In genomic region chr10:121628561-121629040, GRCm38 (mm10) we compare ENCODE assay signal across 31 mouse cellular contexts. TPM values are rescaled to one million over a fixed set of nuclear protein-coding genes. Genes with fewer than 3 reads are reported as not detected.
DNase-seq lines count a peak whose midpoint lies in the region; ATAC-seq and TF ChIP-seq lines count a peak whose summit lies in the region.
"Had no signal": no experiment of that assay in that cellular context is flagged by ENCODE, and none has a peak within 500 bp of the region (broad histone marks: within the 10 kb centered on the region; RNA-seq: fewer than 3 reads in every experiment).

No protein-coding gene starts in this region.

- 89% methylated on average over 6 of the region's 6 CpGs for WGBS in liver, embryonic 11.5 days
- WGBS in liver, postnatal 0 days (ENCODE audit: insufficient replicate concordance) = 80% methylated on average over 6 of the region's 6 CpGs

- H3K36me3 ChIP-seq in liver, embryonic 11.5 days (ENCODE audit: control insufficient read depth, insufficient read depth, low read length) = no peaks in the 10 kb centered on the region
- H3K36me3 ChIP-seq in liver, postnatal 0 days (replicated peaks; ENCODE audit: insufficient read depth, low read length) = no peaks in the 10 kb centered on the region
- H3K36me3 ChIP-seq in E14TG2a.4 (ENCODE audit: insufficient read depth, low read length) = peaks cover 12% of the 10 kb centered on the region; the same call in 1 of the 2 replicates
- H3K36me3 ChIP-seq: embryonic facial prominence, embryonic 12.5 days; heart, embryonic 15.5 days; hindbrain, embryonic 13.5 days; liver, embryonic 13.5 days; neural tube, embryonic 12.5 days had no signal

- TF ChIP-seq EP300 in liver, postnatal 0 days (IDR thresholded peaks at IDR 0.05; ENCODE audit: low read depth) = no peak

- peak overlapping the region; percentile 1; the same call in 1 of the 2 replicates for H3K4me2 ChIP-seq in liver, embryonic 11.5 days
- H3K4me2 ChIP-seq in liver, postnatal 0 days (ENCODE audit: low read depth, low read length) = no peak overlapping the region
- H3K4me2 ChIP-seq: embryonic facial prominence, embryonic 12.5 days; heart, embryonic 15.5 days; hindbrain, embryonic 13.5 days; liver, embryonic 13.5 days; lung, embryonic 14.5 days; neural tube, embryonic 12.5 days had no signal

- H3K4me3 ChIP-seq in liver, embryonic 11.5 days (ENCODE audit: low read depth, low read length) = no peak overlapping the region
- no peak overlapping the region for H3K4me3 ChIP-seq in liver, postnatal 0 days (ENCODE audit: low read depth, low read length)
- H3K4me3 ChIP-seq in E14TG2a.4 (replicated peaks; ENCODE audit: low read length) = peak overlapping the region; percentile 94
- H3K4me3 ChIP-seq: embryonic facial prominence, embryonic 12.5 days; heart, adult 2 months; heart, embryonic 15.5 days; hindbrain, embryonic 13.5 days; liver, embryonic 13.5 days; neural tube, embryonic 12.5 days had no signal

- no peaks in the 10 kb centered on the region for H3K9me3 ChIP-seq in liver, embryonic 11.5 days (ENCODE audit: control insufficient read depth, low read length)
- no peaks in the 10 kb centered on the region for H3K9me3 ChIP-seq in liver, postnatal 0 days (ENCODE audit: low read length)
- no peaks in the 10 kb centered on the region for H3K9me3 ChIP-seq in E14TG2a.4 (ENCODE audit: low read length)
- H3K9me3 ChIP-seq: embryonic facial prominence, embryonic 12.5 days; heart, embryonic 15.5 days; hindbrain, embryonic 13.5 days; liver, embryonic 13.5 days; neural tube, embryonic 12.5 days had no signal

- no peak for TF ChIP-seq CTCF in liver, postnatal 0 days (IDR thresholded peaks at IDR 0.05; ENCODE audit: low read depth)
- TF ChIP-seq CTCF in E14TG2a.4 (conservative IDR thresholded peaks at IDR 0.05; ENCODE audit: low read length) = no peak

- H3K4me1 ChIP-seq in liver, embryonic 11.5 days (replicated peaks; ENCODE audit: control insufficient read depth, insufficient read depth, low read length) = peaks cover 6% of the 10 kb centered on the region
- peaks cover 14% of the 10 kb centered on the region; the same call in 1 of the 2 replicates for H3K4me1 ChIP-seq in liver, postnatal 0 days (ENCODE audit: insufficient read depth)
- peaks cover 42% of the 10 kb centered on the region for H3K4me1 ChIP-seq in E14TG2a.4 (replicated peaks; ENCODE audit: low read depth, low read length)

- no peak overlapping the region for H3K27ac ChIP-seq in liver, embryonic 11.5 days (ENCODE audit: low read depth, low read length)
- no peak overlapping the region for H3K27ac ChIP-seq in liver, postnatal 0 days (ENCODE audit: low read depth)
- H3K27ac ChIP-seq: embryonic facial prominence, embryonic 12.5 days; heart, adult 2 months; heart, embryonic 15.5 days; hindbrain, embryonic 13.5 days; liver, embryonic 13.5 days; neural tube, embryonic 12.5 days had no signal

- ATAC-seq in liver, embryonic 11.5 days (replicated peaks; ENCODE audit: low FRiP score) = no peak
- ATAC-seq in liver, postnatal 0 days = no peak
- ATAC-seq: activated CD4-positive, CD25-positive, alpha-beta regulatory T cell, adult 4 months; forebrain, postnatal 0 days; inflammation-experienced regulatory T-cells, adult 6 months; Patski had no signal

- DNase-seq in liver, embryonic 11.5 days (ENCODE audit: low spot score) = no peak
- no peak for DNase-seq in liver, postnatal 0 days
- DNase-seq in MEL-GATA-1-ER (ENCODE audit: extremely low read depth, low read depth) = peak; percentile 77
- no peak for DNase-seq in cerebellum, postnatal 14 days
- DNase-seq in heart, adult 8-10 months (ENCODE audit: low spot score) = no peak
- no peak for DNase-seq in lung, postnatal 36 days
- DNase-seq: adrenal gland, adult 8-10 months; B cell, adult 2 months; cerebellum, adult 18-20 months; cerebellum, postnatal 25 days; forebrain, postnatal 0 days; gastrocnemius, postnatal 25 days; heart, adult 2 months; heart, postnatal 36 days; kidney, adult 18-20 months; kidney, postnatal 10 days; liver, embryonic 13.5 days; lung, embryonic 14.5 days; midbrain, embryonic 14.5 days; retina, postnatal 1 day; right cerebral cortex, postnatal 25 days; thymus, postnatal 25 days had no signal

- no peaks in the 10 kb centered on the region for H3K27me3 ChIP-seq in liver, embryonic 11.5 days (replicated peaks; ENCODE audit: control insufficient read depth, insufficient read depth, low read length)
- no peaks in the 10 kb centered on the region for H3K27me3 ChIP-seq in liver, postnatal 0 days (ENCODE audit: insufficient read depth, low read length)
- H3K27me3 ChIP-seq in E14TG2a.4 (ENCODE audit: insufficient read depth, low read length) = no peaks in the 10 kb centered on the region
- H3K27me3 ChIP-seq: embryonic facial prominence, embryonic 12.5 days; heart, embryonic 15.5 days; hindbrain, embryonic 13.5 days; liver, embryonic 13.5 days; neural tube, embryonic 12.5 days; Patski had no signal

- H3K9ac ChIP-seq in liver, embryonic 11.5 days (ENCODE audit: low read depth, low read length) = no peak overlapping the region
- H3K9ac ChIP-seq in liver, postnatal 0 days (replicated peaks) = no peak overlapping the region
- H3K9ac ChIP-seq: embryonic facial prominence, embryonic 12.5 days; forebrain, postnatal 0 days; heart, embryonic 15.5 days; hindbrain, embryonic 13.5 days; liver, embryonic 13.5 days; lung, embryonic 14.5 days; neural tube, embryonic 12.5 days had no signal

RNA-seq across cellular contexts. Expression of gene Xpot, which starts 2.5 kb away (rescaled TPM):
- 103 and 114 TPM in 2 replicates for polyA plus RNA-seq in liver, embryonic 11.5 days (2014; fragmentation: Nextera tagmentation; extraction: Ambion mirVana)
- 17.5 and 19.4 TPM in 2 replicates for polyA plus RNA-seq in liver, postnatal 0 days (2015; fragmentation: Nextera tagmentation; extraction: Ambion mirVana)
- total RNA-seq in heart, adult 8-10 months (2022) = 10 to 100 TPM; 29.2 to 31.6 (median 31.1) TPM

RNA-seq across cellular contexts. Expression of gene D930020B18Rik, which starts 12.8 kb away (rescaled TPM):
- 0.39 TPM in 1 of 2 replicates, not detected in the other for polyA plus RNA-seq in liver, embryonic 11.5 days (2014; fragmentation: Nextera tagmentation; extraction: Ambion mirVana)
- not detected in 2 replicates for polyA plus RNA-seq in liver, postnatal 0 days (2015; fragmentation: Nextera tagmentation; extraction: Ambion mirVana)
- total RNA-seq in heart, adult 8-10 months (2022) = not detected
- total RNA-seq: adrenal gland, adult 8-10 months; gastrocnemius, postnatal 25 days; heart, adult 2 months; heart, postnatal 36 days; megakaryocyte-erythroid progenitor cell, adult 5-6 weeks had no signal
- polyA plus RNA-seq: heart, adult 2 months; liver, embryonic 13.5 days; neural tube, embryonic 12.5 days; Patski had no signal

RNA-seq across cellular contexts. Expression of gene Tbk1, which starts 42.0 kb away (rescaled TPM):
- 32.0 and 32.1 TPM in 2 replicates for polyA plus RNA-seq in liver, embryonic 11.5 days (2014; fragmentation: Nextera tagmentation; extraction: Ambion mirVana)
- 11.4 and 14.4 TPM in 2 replicates for polyA plus RNA-seq in liver, postnatal 0 days (2015; fragmentation: Nextera tagmentation; extraction: Ambion mirVana)
- total RNA-seq in heart, adult 8-10 months (2022) = 10 to 100 TPM; 12.0 to 17.2 (median 16.2) TPM
